ENCODE assay signal across 10 mouse cellular contexts in the genomic region with DNA sequence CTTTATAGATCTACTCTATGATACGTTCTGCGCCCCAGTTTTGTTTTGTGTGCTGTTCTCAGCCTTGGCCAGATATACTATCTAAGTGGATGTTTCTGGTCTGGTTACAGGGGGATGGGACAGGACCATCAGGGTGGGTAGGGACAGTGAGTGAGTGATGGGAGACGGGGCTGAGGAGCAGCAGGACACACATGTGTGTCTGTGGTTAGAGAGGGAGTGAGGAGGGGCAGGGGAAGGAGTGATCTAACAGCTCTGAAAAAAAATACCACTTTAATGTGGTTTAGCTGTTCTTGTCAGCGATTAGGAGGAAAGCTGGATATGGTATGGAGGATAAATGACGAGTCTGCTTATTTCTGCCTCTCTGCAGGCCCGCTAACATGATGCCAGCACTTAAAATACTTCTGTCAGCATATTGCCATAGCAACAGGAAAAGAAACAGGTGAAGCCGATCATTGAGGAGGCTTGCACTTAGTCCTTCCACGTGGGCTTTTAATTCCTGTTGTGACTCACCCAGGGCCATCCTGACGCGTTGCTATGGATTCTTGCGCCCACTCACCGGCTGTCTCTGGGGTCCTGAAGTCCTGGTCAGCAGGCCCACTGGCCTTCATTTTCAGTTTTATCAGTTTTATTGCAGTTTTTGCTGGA. TPM values are rescaled to one million over a fixed set of nuclear protein-coding genes. Genes with fewer than 3 reads are reported as not detected.
DNase-seq lines count a peak whose midpoint lies in the region; ATAC-seq and TF ChIP-seq lines count a peak whose summit lies in the region.
"Had no signal": no experiment of that assay in that cellular context is flagged by ENCODE, and none has a peak within 500 bp of the region (broad histone marks: within the 10 kb centered on the region; RNA-seq: fewer than 3 reads in every experiment).

No protein-coding gene starts in this region.

- TF ChIP-seq POLR2A in brain, embryonic 14.5 days (IDR thresholded peaks at IDR 0.05; ENCODE audit: borderline replicate concordance, extremely low read depth, insufficient read depth, insufficient read length, poor library complexity, severe bottlenecking): no peak

- H3K27ac ChIP-seq in midbrain, postnatal 0 days (ENCODE audit: low read depth, low read length): peak overlapping the region; percentile 47; the same call in 1 of the 2 replicates

- TF ChIP-seq CTCF in brain, embryonic 14.5 days (IDR thresholded peaks at IDR 0.05; ENCODE audit: borderline replicate concordance, extremely low read depth, insufficient read depth, insufficient read length): no peak
- TF ChIP-seq CTCF in midbrain, postnatal 0 days (IDR thresholded peaks at IDR 0.05): no peak

- peak overlapping the region; percentile 18; the same call in 1 of the 2 replicates for H3K4me2 ChIP-seq in midbrain, postnatal 0 days (ENCODE audit: low read depth, low read length, poor library complexity, severe bottlenecking)

- ATAC-seq in midbrain, postnatal 0 days (ENCODE audit: low FRiP score): peak; percentile 47; the same call in 1 of the 2 replicates

- WGBS in midbrain, postnatal 0 days: 41% methylated on average over 12 of the region's 12 CpGs

- H3K9me3 ChIP-seq in midbrain, postnatal 0 days (ENCODE audit: low read length): no peaks in the 10 kb centered on the region

- H3K4me1 ChIP-seq in midbrain, postnatal 0 days (ENCODE audit: insufficient read depth, low read length): peaks cover 7% of the 10 kb centered on the region; the same call in 1 of the 2 replicates

- no peak overlapping the region for H3K9ac ChIP-seq in midbrain, postnatal 0 days (replicated peaks; ENCODE audit: low read length, poor library complexity, severe bottlenecking)

- DNase-seq in left cerebral cortex, adult 11 months (ENCODE audit: low spot score): peak; percentile 39
- DNase-seq in left cerebral cortex, postnatal 4 days: no peak
- DNase-seq in brain, embryonic 14.5 days (ENCODE audit: low read depth): peak; percentile 75
- DNase-seq in layer of hippocampus, adult 11-12 months (ENCODE audit: low spot score): peak; percentile 53
- DNase-seq in midbrain, postnatal 0 days (ENCODE audit: low spot score): peak; percentile 52
- no peak for DNase-seq in cerebellum, adult 11-12 months
- DNase-seq in thymus, postnatal 4 days: no peak
- DNase-seq in adrenal gland, postnatal 10 days: no peak
- DNase-seq: cerebellum, adult 9-11 months; lung, postnatal 10 days had no signal

- H3K27me3 ChIP-seq in midbrain, postnatal 0 days (ENCODE audit: insufficient read depth, low read length): no peaks in the 10 kb centered on the region

- no peaks in the 10 kb centered on the region for H3K36me3 ChIP-seq in midbrain, postnatal 0 days (ENCODE audit: insufficient read depth, low read length)

- intact Hi-C loops in left cerebral cortex, postnatal 4 days (cut with DNase I): no loop called here

- H3K4me3 ChIP-seq in midbrain, postnatal 0 days (ENCODE audit: low read depth, low read length): no peak overlapping the region

RNA-seq across cellular contexts. Expression of a gene that starts 25.4 kb away (rescaled TPM):
- total RNA-seq in left cerebral cortex, postnatal 4 days (2021): not detected
- polyA plus RNA-seq in brain, embryonic 14.5 days (2012; rRNA removed): 0.13 and 0.18 TPM in 2 replicates
- total RNA-seq in midbrain, postnatal 0 days (2014; rRNA removed): 0.16 and 0.42 TPM in 2 replicates
- 0.12 TPM in 1 of 2 replicates, not detected in the other for polyA plus RNA-seq in midbrain, postnatal 0 days (2015; fragmentation: Nextera tagmentation; extraction: Ambion mirVana)
- 1 to 10 TPM; 1.8 to 3.0 TPM for total RNA-seq in adrenal gland, postnatal 10 days (2021)

RNA-seq across cellular contexts. Expression of a gene that starts 39.5 kb away (rescaled TPM):
- total RNA-seq in left cerebral cortex, postnatal 4 days (2021): 1 to 10 TPM in 1 of 2 experiments, under 1 TPM in 1; 0.46 to 1.0 TPM
- polyA plus RNA-seq in brain, embryonic 14.5 days (2012; rRNA removed): 1.1 and 1.2 TPM in 2 replicates
- total RNA-seq in midbrain, postnatal 0 days (2014; rRNA removed): not detected in 2 replicates
- polyA plus RNA-seq in midbrain, postnatal 0 days (2015; fragmentation: Nextera tagmentation; extraction: Ambion mirVana): 0.79 and 1.1 TPM in 2 replicates
- total RNA-seq in adrenal gland, postnatal 10 days (2021): 1 to 10 TPM; 2.4 to 2.9 TPM

Comparison
In these comparisons a context has a peak if more than half of its experiments do, and no peak if none do; other contexts are left out.
1. DNase-seq: peak in left cerebral cortex, adult 11 months (single experiment), brain, embryonic 14.5 days (single experiment), layer of hippocampus, adult 11-12 months (single experiment) and midbrain, postnatal 0 days (single experiment); none in left cerebral cortex, postnatal 4 days (single experiment), cerebellum, adult 11-12 months (single experiment), thymus, postnatal 4 days (single experiment) and adrenal gland, postnatal 10 days (single experiment).